Mouse (Mus musculus) fat pad, adult 2 months (tissue): ENCODE data around the gene Gapdhs.
"Not testable (repeated sequence)": the region's sequence is repeated elsewhere in the genome, so short reads cannot be mapped to it uniquely, and the experiment has no call there.

Experiments
- DNase-seq: peaks from one replicate; pipeline ENCODE4 v3.0.0-alpha.2; 2011; ENCODE audit warnings: low read depth, low spot score; ENCODE audit errors: extremely low read depth

Gene Gapdhs

GRCm38 (mm10) chr7:30743617-30744016 lies at the start of gene Gapdhs:
Gene Gapdhs, minus strand, starts transcription at chr7:30743681.
- not testable (repeated sequence) for DNase-seq

DNA sequence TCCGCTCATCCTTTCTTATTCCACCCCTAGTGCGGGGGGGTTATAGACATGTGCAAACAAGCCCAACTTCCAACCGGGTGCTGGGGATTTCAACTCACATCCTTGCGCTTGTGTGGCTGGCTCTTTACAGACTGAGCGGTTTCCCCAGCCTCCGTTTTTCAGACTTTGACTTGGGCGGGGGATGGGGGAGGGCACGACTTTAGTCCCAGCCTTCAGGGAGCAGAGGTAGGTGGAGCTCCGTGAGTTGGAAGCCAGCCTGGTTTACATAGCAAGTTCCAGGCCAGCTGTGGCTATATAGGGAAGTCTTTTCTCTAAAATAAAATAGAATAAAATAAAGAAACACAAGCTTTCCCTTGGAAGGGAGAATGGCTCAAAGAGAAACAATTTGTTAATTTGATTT lies 48.4 kb upstream of the Gapdhs start:
- no peak for DNase-seq

DNA sequence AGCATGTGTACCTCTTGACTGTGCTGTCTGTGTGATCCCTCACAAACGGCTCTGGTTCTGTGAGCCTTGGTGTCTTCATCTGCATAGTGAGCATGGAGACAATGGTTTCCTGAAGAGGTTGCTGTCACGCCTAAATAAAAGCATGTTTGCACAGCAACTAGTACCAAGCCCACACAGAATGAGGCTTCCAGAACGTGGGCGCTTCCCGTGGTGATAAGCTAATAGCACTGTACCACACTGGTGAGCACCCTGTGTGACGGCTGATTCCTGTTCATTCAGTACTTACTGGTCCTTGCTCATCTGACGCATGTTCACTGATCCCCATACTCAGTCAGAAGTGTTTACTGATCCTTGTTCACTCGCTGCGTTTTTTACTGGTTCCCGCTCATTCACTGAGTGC lies 46.7 kb upstream of the Gapdhs start:
- DNase-seq: no peak

- no peak for DNase-seq
These were observed 44.0 kb upstream of the Gapdhs start, which contains the start of gene Krtdap for GRCm38 (mm10) chr7:30787377-30788022. Gene Krtdap, plus strand, starts transcription at chr7:30787896.

- no peak for DNase-seq
These were observed 42.5 kb upstream of the Gapdhs start for GRCm38 (mm10) chr7:30785721-30786546.

DNA sequence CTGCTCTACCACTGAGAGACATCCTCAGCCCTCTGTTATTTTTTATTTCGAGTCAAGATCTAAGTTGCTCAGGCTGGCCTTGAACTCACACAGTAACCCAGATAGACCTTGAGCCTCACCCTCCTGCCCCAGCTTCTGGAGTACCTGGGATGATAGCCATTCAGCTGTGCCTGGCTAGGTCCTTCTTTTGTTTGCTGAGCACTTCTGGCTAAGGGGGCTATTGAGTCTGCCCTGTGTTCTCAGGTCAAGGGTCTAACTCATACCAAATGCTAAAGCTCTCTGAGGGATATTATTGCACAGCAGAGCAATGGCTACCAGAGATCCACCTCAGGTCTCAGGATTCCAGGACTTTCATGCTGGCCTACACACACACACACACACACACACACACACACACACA lies 41.7 kb upstream of the Gapdhs start:
- DNase-seq: no peak

- DNase-seq: peak; percentile 63
These were observed 39.2 kb upstream of the Gapdhs start for GRCm38 (mm10) chr7:30782658-30783057.

DNA sequence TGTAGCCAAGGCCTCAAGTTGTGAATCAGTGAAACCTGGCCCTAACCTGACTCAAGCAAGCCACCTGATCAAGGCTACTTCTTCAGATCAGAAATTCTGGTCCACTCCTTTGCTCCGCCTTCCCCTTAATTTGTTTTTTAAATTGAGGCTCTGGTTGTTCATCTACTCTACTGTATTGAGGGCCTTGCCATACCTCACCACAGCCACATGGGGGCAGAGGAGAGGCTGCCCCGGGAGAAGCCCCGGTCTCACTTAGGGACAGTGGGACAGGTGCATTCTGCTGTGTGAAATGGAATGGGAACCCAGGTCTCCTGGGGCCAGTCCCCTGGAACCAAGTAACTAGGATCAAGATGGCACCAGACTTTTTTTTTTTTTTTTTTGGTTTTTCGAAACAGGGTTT lies 38.3 kb upstream of the Gapdhs start:
- DNase-seq: no peak

DNA sequence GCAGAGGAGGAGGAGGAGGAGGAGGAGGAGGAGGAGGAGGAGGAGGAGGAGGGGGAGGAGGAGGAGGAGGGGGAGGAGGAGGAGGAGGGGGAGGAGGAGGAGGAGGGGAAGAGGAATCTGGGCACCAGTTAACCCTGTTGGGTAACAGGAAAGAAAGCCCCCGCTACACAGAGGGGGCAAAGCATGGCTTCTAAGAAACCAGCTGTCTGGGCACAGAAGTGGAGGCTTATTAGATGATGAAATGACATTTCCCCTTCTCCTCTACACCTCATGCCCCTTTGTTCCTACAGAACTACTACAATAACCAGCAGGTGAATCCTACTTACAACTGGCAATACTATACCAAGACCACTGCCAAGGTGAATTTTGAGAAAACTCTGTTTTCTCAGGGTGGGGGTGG lies 34.4 kb upstream of the Gapdhs start:
- no peak for DNase-seq

DNA sequence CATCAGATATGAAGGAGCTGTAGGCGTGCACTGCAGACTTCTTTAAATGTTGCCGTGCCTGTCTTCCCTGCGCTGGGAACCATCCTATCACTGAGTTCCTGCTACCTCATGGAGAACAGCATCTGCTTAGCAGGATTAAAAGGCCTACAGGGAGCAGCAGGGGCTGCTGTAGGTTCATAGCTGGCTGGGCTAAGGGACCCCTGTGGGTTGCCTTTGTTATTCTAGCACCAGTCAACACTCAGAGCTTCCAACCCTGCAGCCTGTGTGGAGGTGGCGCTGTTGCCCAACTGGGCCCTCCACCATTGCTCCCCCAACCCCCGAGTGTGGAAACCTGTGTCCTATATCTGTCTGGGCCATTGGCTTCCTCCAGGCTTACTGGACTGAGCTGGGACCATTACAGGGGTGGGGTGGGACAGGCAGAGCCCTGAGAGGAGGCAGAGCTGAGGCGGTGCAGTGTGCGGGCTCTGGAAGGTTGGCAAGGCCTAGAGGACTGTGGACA lies 33.6 kb upstream of the Gapdhs start:
- no peak for DNase-seq

GRCm38 (mm10) chr7:30776104-30776503 lies 32.6 kb upstream of the Gapdhs start:
- DNase-seq: no peak

GRCm38 (mm10) chr7:30769236-30769635 lies 25.8 kb upstream of the Gapdhs start:
- DNase-seq: no peak

- no peak for DNase-seq
These were observed 22.9 kb upstream of the Gapdhs start for GRCm38 (mm10) chr7:30766408-30766807.

DNA sequence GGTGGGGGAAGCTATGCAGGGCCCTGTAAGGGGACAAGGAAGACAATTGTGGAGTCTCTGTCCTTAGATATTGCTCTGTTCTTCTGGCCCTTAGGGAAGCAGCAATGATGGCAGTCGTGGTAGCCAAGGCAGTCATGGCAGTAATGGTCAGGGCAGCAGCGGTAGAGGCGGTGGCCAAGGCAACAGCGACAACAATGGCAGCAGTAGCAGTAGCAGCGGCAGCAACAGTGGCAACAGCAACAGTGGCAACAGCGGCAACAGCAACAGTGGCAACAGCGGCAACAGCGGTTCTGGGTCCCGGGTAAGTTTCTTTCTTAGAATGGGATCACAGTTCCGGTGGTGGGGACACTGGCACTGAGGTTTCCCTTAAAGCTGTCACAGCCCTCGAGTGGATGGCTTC lies 21.7 kb upstream of the Gapdhs start:
- DNase-seq: no peak

DNA sequence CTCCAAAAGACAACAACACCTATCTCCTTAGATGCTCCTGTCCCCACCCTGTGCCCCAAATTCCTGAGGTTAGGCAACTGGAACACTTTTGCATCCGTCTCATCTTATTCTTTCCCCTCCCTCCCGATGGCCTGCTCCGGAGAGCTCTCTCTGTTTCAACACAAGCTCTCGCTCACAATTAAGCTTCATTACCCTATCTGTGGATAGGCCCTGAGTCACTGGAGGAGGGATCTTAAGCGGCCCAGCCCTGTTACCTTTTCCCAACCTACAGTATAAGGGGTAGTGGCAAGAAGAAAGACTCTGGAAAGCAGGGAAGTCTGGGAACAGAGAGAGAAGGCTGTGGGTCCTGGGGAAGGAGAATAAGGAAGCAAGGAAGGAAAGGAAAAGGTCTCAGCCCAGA lies 20.0 kb upstream of the Gapdhs start, which contains the start of gene Dmkn:
Gene Dmkn (plus strand): TSS at position 301 of the 400 bp plus-strand sequence.
- no peak for DNase-seq

DNA sequence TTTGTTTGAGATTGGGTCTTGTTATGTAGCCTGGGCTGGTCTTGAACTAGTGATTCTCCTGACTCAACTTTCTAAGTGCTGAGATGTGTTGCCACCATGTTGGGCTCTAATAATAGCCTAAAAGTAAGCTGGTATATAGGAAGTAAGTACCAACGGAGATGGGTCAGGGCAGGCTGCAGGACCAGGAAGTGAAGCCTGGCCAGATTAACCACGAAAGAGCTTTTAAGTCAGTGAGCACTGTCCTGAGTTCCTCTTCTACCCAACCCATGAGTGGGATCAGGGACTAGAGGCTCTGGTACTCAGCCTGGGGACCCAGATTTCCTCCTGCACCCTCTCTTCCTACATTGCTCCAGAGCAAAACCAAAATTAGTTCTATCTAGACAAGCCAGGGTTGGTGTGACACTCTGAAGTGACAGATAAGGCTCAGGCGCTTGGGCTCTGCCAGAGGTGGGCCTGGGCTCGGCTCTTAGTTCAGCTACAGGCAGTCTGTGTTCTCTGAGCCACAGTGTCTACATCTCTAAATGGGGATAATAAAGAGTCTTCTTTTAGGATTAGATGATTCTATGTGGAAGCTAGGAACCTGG lies 18.4 kb upstream of the Gapdhs start:
- DNase-seq: no peak

- no peak for DNase-seq
These were observed 15.4 kb upstream of the Gapdhs start for GRCm38 (mm10) chr7:30758853-30759252.

DNA sequence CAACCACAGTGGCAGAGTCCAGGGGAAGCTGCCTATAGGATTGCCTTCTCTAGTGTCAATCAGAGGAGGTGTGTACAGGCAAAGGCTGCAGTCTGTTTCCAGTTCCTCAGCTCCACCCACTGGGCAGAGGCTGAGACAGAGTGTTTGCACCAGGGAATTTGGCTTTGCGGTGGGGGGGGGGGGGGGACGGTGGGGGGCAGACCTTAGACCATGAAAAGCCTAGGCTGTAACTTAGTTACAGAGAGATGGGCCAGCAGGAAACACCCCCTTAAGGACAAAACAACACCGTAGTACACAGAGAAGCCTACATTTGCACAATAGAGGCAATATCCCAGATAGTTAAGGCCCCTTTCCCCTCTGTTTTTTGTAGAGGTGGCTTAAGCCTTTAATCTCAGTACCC lies 13.5 kb upstream of the Gapdhs start:
- no peak for DNase-seq

GRCm38 (mm10) chr7:30751086-30751669 lies 7.7 kb upstream of the Gapdhs start, which contains the start of gene Sbsn:
Gene Sbsn, plus strand, starts transcription at chr7:30751471.
- no peak for DNase-seq

- no peak for DNase-seq
These were observed 6.5 kb upstream of the Gapdhs start for GRCm38 (mm10) chr7:30749824-30750606.
